Mouse (Mus musculus) monocyte, adult 2 months (primary cell): ENCODE measurements around the gene Actrt3.

Experiments used
- DNase-seq, 2 experiments: peaks; one replicate each; pipeline ENCODE4 v3.0.0; 2022; ENCODE audit warnings: low spot score in 2 of 2, low read depth in 1 of 2

The Actrt3 gene

GRCm38 (mm10) chr3:30599711-30600545, at the start of gene Actrt3:
Gene Actrt3 (minus strand): TSS chr3:30599939.
- DNase-seq = no peak

GRCm38 (mm10) chr3:30648466-30648865, 48.7 kb upstream of the Actrt3 start:
- DNase-seq = no peak

- peak in 1 of 2 experiments; percentile 20 for DNase-seq
These were observed 47.8 kb upstream of the Actrt3 start, which contains the start of gene Lrrc34 for GRCm38 (mm10) chr3:30647440-30648090. Gene Lrrc34 (minus strand): TSS chr3:30647869.

- no peak for DNase-seq
These were observed 47.0 kb upstream of the Actrt3 start for GRCm38 (mm10) chr3:30646761-30647160.

GRCm38 (mm10) chr3:30644207-30644606, 44.5 kb upstream of the Actrt3 start, which contains the start of gene Lrriq4:
Gene Lrriq4 (plus strand): TSS chr3:30644507.
- DNase-seq = no peak

GRCm38 (mm10) chr3:30635629-30636028, 35.9 kb upstream of the Actrt3 start:
- DNase-seq = no peak

GRCm38 (mm10) chr3:30633681-30634080, 33.9 kb upstream of the Actrt3 start:
- DNase-seq = no peak

GRCm38 (mm10) chr3:30620132-30620531, 20.4 kb upstream of the Actrt3 start:
- DNase-seq = no peak

GRCm38 (mm10) chr3:30610930-30611329, 11.2 kb upstream of the Actrt3 start:
- DNase-seq = no peak

- DNase-seq = no peak
These were observed 9.3 kb upstream of the Actrt3 start for GRCm38 (mm10) chr3:30608999-30609398.

GRCm38 (mm10) chr3:30603256-30603655, 3.5 kb upstream of the Actrt3 start:
- no peak for DNase-seq

- DNase-seq = no peak
These were observed 3.0 kb upstream of the Actrt3 start for GRCm38 (mm10) chr3:30602740-30603098.

- DNase-seq = peak; percentile 94 to 97
These were observed 2.5 kb upstream of the Actrt3 start, which contains the start of gene Mynn for GRCm38 (mm10) chr3:30602065-30602739. Gene Mynn (plus strand): TSS chr3:30602065.

GRCm38 (mm10) chr3:30601610-30602064, 1.9 kb upstream of the Actrt3 start:
- no peak for DNase-seq

- peak; percentile 63 to 82 for DNase-seq
These were observed 1.4 kb upstream of the Actrt3 start for GRCm38 (mm10) chr3:30601175-30601574.

- DNase-seq = peak in 1 of 2 experiments; percentile 6
These were observed 978 bp upstream of the Actrt3 start for GRCm38 (mm10) chr3:30600717-30601116.

- no peak for DNase-seq
These were observed 2.5 kb downstream of the Actrt3 start for GRCm38 (mm10) chr3:30597271-30597670.

GRCm38 (mm10) chr3:30595111-30595832, 4.5 kb downstream of the Actrt3 start:
- no peak for DNase-seq

GRCm38 (mm10) chr3:30593719-30594485, 5.8 kb downstream of the Actrt3 start:
- no peak for DNase-seq

- DNase-seq = no peak
These were observed 7.3 kb downstream of the Actrt3 start for GRCm38 (mm10) chr3:30592418-30592853.
